Mouse (Mus musculus): ENCODE data around the gene D6Ertd527e. TPM values are rescaled to one million over a fixed set of nuclear protein-coding genes. Genes with fewer than 3 reads are reported as not detected.

D6Ertd527e gene
- polyA plus RNA-seq (2014; fragmentation: Illumina TruSeq; extraction: RNeasy Lipid Tissue Mini Kit (QIAGEN cat#74804); ENCODE audit: insufficient read depth, low read depth, low replicate concordance), result 0.10 TPM

GRCm38 (mm10) chr6:87104123-87104796 is at the start of gene D6Ertd527e:
Gene D6Ertd527e, plus strand, starts transcription at chr6:87104746.

Other genes with a start within 250 kb of the D6Ertd527e start
- 49.8 TPM for gene Nfu1, start 95.5 kb upstream of the D6Ertd527e start, polyA plus RNA-seq (2014; fragmentation: Illumina TruSeq; extraction: RNeasy Lipid Tissue Mini Kit (QIAGEN cat#74804); ENCODE audit: insufficient read depth, low read depth, low replicate concordance)
- 13.1 TPM for gene Gfpt1, start 61.9 kb upstream of the D6Ertd527e start, polyA plus RNA-seq (2014; fragmentation: Illumina TruSeq; extraction: RNeasy Lipid Tissue Mini Kit (QIAGEN cat#74804); ENCODE audit: insufficient read depth, low read depth, low replicate concordance)
- 32.3 TPM for gene Antxr1, start 231.1 kb downstream of the D6Ertd527e start, polyA plus RNA-seq (2014; fragmentation: Illumina TruSeq; extraction: RNeasy Lipid Tissue Mini Kit (QIAGEN cat#74804); ENCODE audit: insufficient read depth, low read depth, low replicate concordance)
- gene Gkn1, start 246.2 kb downstream of the D6Ertd527e start, polyA plus RNA-seq (2014; fragmentation: Illumina TruSeq; extraction: RNeasy Lipid Tissue Mini Kit (QIAGEN cat#74804); ENCODE audit: insufficient read depth, low read depth, low replicate concordance), result not detected

Data from lung, adult 10 weeks (tissue).